Mouse (Mus musculus) cortical plate, adult 2 months (tissue): ENCODE data around the gene March1.

Experiments used
- CTCF ChIP-seq: fragments of 200-500 bp; IDR thresholded peaks from 2 replicates; pipeline ENCODE4 v1.5.1; 2011; ENCODE audit warnings: mild to moderate bottlenecking, control low read depth, low read length; ENCODE audit not compliant: insufficient read depth; ENCODE audit errors: extremely low read depth
- POLR2A ChIP-seq: fragments of 200-500 bp; IDR thresholded peaks from 2 replicates; pipeline ENCODE4 v1.6.1; 2011; ENCODE audit warnings: mild to moderate bottlenecking, low read length, control low read depth; ENCODE audit not compliant: insufficient read depth; ENCODE audit errors: extremely low read depth

DNA sequence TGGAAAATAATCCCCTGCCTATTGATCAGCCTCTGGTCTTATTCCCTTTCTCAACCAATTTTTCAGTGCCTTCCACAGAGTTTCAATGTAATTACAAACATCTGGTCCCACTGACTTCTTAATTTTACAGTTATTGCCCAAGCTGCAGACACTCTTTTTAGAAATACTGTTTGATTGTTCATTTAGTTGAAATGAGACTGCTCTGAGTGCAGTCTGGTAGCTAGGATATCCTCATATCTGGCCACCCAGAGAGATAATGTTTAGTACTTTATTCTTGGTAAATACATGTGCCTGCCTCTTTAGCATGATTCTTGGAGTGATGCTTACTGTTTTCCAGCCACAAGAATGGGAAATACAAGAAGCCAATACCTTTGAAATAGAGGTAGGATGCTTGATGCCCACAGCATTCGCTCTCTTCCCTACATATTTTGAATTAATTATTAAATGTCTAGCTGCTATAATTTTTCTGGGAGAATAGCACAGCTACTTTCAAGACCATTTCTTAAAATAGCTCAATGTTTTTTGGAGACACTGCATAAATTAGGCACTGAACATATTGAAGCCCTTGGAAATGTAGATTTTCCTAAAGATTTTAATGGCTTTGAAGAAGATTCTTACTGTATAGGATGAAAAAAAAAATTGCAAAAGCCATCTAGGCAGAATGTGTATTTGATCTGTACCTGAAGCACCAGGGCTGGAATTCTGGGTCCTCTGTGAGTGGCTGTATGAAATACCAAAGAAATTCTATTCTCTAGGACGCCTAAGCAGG is 549.9 kb downstream of the March1 start:
- no peak for TF ChIP-seq POLR2A
- no peak for TF ChIP-seq CTCF
